11 mouse cellular contexts compared by ENCODE assay signal in genomic region chr11:117626557-117626956, GRCm38 (mm10). TPM values are rescaled to one million over a fixed set of nuclear protein-coding genes. Genes with fewer than 3 reads are reported as not detected.
DNase-seq lines count a peak whose midpoint lies in the region; ATAC-seq lines count a peak whose summit lies in the region.
"Had no signal": no experiment of that assay in that cellular context is flagged by ENCODE, and none has a peak within 500 bp of the region (broad histone marks: within the 10 kb centered on the region; RNA-seq: fewer than 3 reads in every experiment).

No protein-coding gene starts in this region.

- no peaks in the 10 kb centered on the region for H3K9me3 ChIP-seq in forebrain, embryonic 10.5 days
- H3K9me3 ChIP-seq in forebrain, embryonic 11.5 days (ENCODE audit: control insufficient read depth, low read length) = no peaks in the 10 kb centered on the region
- no peaks in the 10 kb centered on the region for H3K9me3 ChIP-seq in forebrain, embryonic 15.5 days
- no peaks in the 10 kb centered on the region for H3K9me3 ChIP-seq in liver, embryonic 12.5 days (replicated peaks)
- H3K9me3 ChIP-seq: embryonic facial prominence, embryonic 12.5 days; heart, embryonic 15.5 days; limb, embryonic 12.5 days had no signal

- peak overlapping the region; percentile 77; the same call in 1 of the 2 replicates for H3K27ac ChIP-seq in forebrain, embryonic 10.5 days
- no peak overlapping the region for H3K27ac ChIP-seq in forebrain, embryonic 11.5 days (ENCODE audit: low read depth, low read length)
- H3K27ac ChIP-seq in forebrain, embryonic 15.5 days (replicated peaks) = peak overlapping the region; percentile 96
- no peak overlapping the region for H3K27ac ChIP-seq in liver, embryonic 12.5 days
- H3K27ac ChIP-seq: embryonic facial prominence, embryonic 12.5 days; heart, embryonic 15.5 days; limb, embryonic 12.5 days had no signal

- H3K27me3 ChIP-seq in forebrain, embryonic 10.5 days (ENCODE audit: poor library complexity, severe bottlenecking) = peaks cover 42% of the 10 kb centered on the region
- no peaks in the 10 kb centered on the region for H3K27me3 ChIP-seq in forebrain, embryonic 11.5 days (ENCODE audit: control insufficient read depth, insufficient read depth, low read length)
- H3K27me3 ChIP-seq in forebrain, embryonic 15.5 days = no peaks in the 10 kb centered on the region
- H3K27me3 ChIP-seq in liver, embryonic 12.5 days (replicated peaks) = peaks cover 60% of the 10 kb centered on the region

- no peak overlapping the region for H3K9ac ChIP-seq in forebrain, embryonic 11.5 days (ENCODE audit: low read length)
- H3K9ac ChIP-seq in forebrain, embryonic 15.5 days (replicated peaks) = 0 out of 2 replicates have a peak overlapping the region, but pooled peaks have one; percentile 9
- no peak overlapping the region for H3K9ac ChIP-seq in liver, embryonic 12.5 days
- H3K9ac ChIP-seq: embryonic facial prominence, embryonic 12.5 days; heart, embryonic 15.5 days; limb, embryonic 12.5 days had no signal

- 68% methylated on average over 6 of the region's 6 CpGs for WGBS in forebrain, embryonic 10.5 days
- 63% methylated on average over 6 of the region's 6 CpGs for WGBS in forebrain, embryonic 11.5 days
- 39% methylated on average over 6 of the region's 6 CpGs for WGBS in forebrain, embryonic 15.5 days
- WGBS in liver, embryonic 12.5 days (ENCODE audit: insufficient replicate concordance) = 43% methylated on average over 6 of the region's 6 CpGs

- no peak for ATAC-seq in forebrain, embryonic 11.5 days (replicated peaks; ENCODE audit: low FRiP score)
- no peak for ATAC-seq in forebrain, embryonic 15.5 days (replicated peaks)
- no peak for ATAC-seq in liver, embryonic 12.5 days

- DNase-seq in forebrain, embryonic 10.5 days (ENCODE audit: extremely low spot score, low spot score) = no peak
- no peak for DNase-seq in forebrain, embryonic 11.5 days (ENCODE audit: low spot score)
- DNase-seq in MN1 (ENCODE audit: low spot score) = peak; percentile 36
- peak; percentile 76 to 85 for DNase-seq in lung, adult 18-20 months
- no peak for DNase-seq in left cerebral cortex, adult 18-20 months (ENCODE audit: low spot score in 2 of 2)
- DNase-seq in right cerebral cortex, adult 2 months (ENCODE audit: low spot score in 2 of 2) = no peak

- H3K4me2 ChIP-seq in forebrain, embryonic 11.5 days (ENCODE audit: low read depth, low read length, severe bottlenecking) = no peak overlapping the region
- H3K4me2 ChIP-seq in forebrain, embryonic 15.5 days (replicated peaks) = peak overlapping the region; percentile 45
- no peak overlapping the region for H3K4me2 ChIP-seq in liver, embryonic 12.5 days
- H3K4me2 ChIP-seq: embryonic facial prominence, embryonic 12.5 days; heart, embryonic 15.5 days; limb, embryonic 12.5 days had no signal

- H3K36me3 ChIP-seq in forebrain, embryonic 10.5 days (replicated peaks) = no peaks in the 10 kb centered on the region
- H3K36me3 ChIP-seq in forebrain, embryonic 11.5 days (ENCODE audit: control insufficient read depth, insufficient read depth, low read length) = no peaks in the 10 kb centered on the region
- no peaks in the 10 kb centered on the region for H3K36me3 ChIP-seq in forebrain, embryonic 15.5 days
- H3K36me3 ChIP-seq in liver, embryonic 12.5 days = no peaks in the 10 kb centered on the region
- H3K36me3 ChIP-seq: embryonic facial prominence, embryonic 12.5 days; heart, embryonic 15.5 days; limb, embryonic 12.5 days had no signal

- H3K4me1 ChIP-seq in forebrain, embryonic 10.5 days = peaks cover 30% of the 10 kb centered on the region
- H3K4me1 ChIP-seq in forebrain, embryonic 11.5 days (replicated peaks; ENCODE audit: control insufficient read depth, insufficient read depth, low read length) = peaks cover 17% of the 10 kb centered on the region
- peaks cover 45% of the 10 kb centered on the region for H3K4me1 ChIP-seq in forebrain, embryonic 15.5 days
- no peaks in the 10 kb centered on the region for H3K4me1 ChIP-seq in liver, embryonic 12.5 days

- no peak overlapping the region for H3K4me3 ChIP-seq in forebrain, embryonic 10.5 days
- H3K4me3 ChIP-seq in forebrain, embryonic 11.5 days (ENCODE audit: low read depth, low read length) = no peak overlapping the region
- H3K4me3 ChIP-seq in forebrain, embryonic 15.5 days = no peak overlapping the region
- no peak overlapping the region for H3K4me3 ChIP-seq in liver, embryonic 12.5 days
- H3K4me3 ChIP-seq: embryonic facial prominence, embryonic 12.5 days; heart, embryonic 15.5 days; limb, embryonic 12.5 days had no signal

RNA-seq across cellular contexts. Expression of gene Tnrc6c, which starts 27.5 kb away (rescaled TPM):
- polyA plus RNA-seq in forebrain, embryonic 10.5 days (2016; fragmentation: Nextera tagmentation; extraction: Ambion mirVana) = 11.3 and 12.0 TPM in 2 replicates
- 18.5 and 18.8 TPM in 2 replicates for polyA plus RNA-seq in forebrain, embryonic 11.5 days (2014; fragmentation: Nextera tagmentation; extraction: Ambion mirVana)
- polyA plus RNA-seq in forebrain, embryonic 15.5 days (2015; fragmentation: Nextera tagmentation; extraction: Ambion mirVana) = 29.2 and 31.0 TPM in 2 replicates
- 4.7 and 4.8 TPM in 2 replicates for polyA plus RNA-seq in liver, embryonic 12.5 days (2016; fragmentation: Nextera tagmentation; extraction: Ambion mirVana)
- 10 to 100 TPM; 53.3 to 54.9 TPM for total RNA-seq in left cerebral cortex, adult 18-20 months (2021)

Comparison
In these comparisons a context has a peak if more than half of its experiments do, and no peak if none do; other contexts are left out.
1. H3K27ac ChIP-seq: peak in forebrain, embryonic 10.5 days (single experiment) and forebrain, embryonic 15.5 days (single experiment); none in forebrain, embryonic 11.5 days (single experiment) and liver, embryonic 12.5 days (single experiment).
2. DNase-seq: peak in MN1 (single experiment) and lung, adult 18-20 months (2 of 2); none in forebrain, embryonic 10.5 days (single experiment), forebrain, embryonic 11.5 days (single experiment), left cerebral cortex, adult 18-20 months (0 of 2) and right cerebral cortex, adult 2 months (0 of 2).